Mouse (Mus musculus) neural tube, embryonic 14.5 days (tissue): ENCODE measurements around the gene Donson. TPM values are rescaled to one million over a fixed set of nuclear protein-coding genes. Genes with fewer than 3 reads are reported as not detected.

Source experiments
- ATAC-seq: fragments of 200-750 bp; cut with Nextera tagmentation; 2 replicates; pipeline ENCODE4 v1.8.0; 2017; ENCODE audit warnings: low read depth, mild to moderate bottlenecking, moderate TSS enrichment, moderate library complexity
- H3K27ac ChIP-seq: fragments of 300-500 bp; sonication (generic); 2 replicates; pipeline ENCODE4 v1.5.1; 2014; ENCODE audit warnings: low read depth, mild to moderate bottlenecking, control low read depth, low read length, moderate library complexity, mixed read lengths
- H3K27me3 ChIP-seq: fragments of 300-500 bp; sonication (generic); 2 replicates; pipeline ENCODE4 v1.6.1; 2014; ENCODE audit warnings: low read length; ENCODE audit not compliant: control insufficient read depth, insufficient read depth
- H3K36me3 ChIP-seq: fragments of 300-500 bp; sonication (generic); 2 replicates; pipeline ENCODE4 v1.6.1; 2014; ENCODE audit warnings: low read length, mixed read lengths; ENCODE audit not compliant: control insufficient read depth, insufficient read depth
- H3K4me1 ChIP-seq: fragments of 300-500 bp; sonication (generic); 2 replicates; pipeline ENCODE4 v1.6.1; 2014; ENCODE audit warnings: low read length; ENCODE audit not compliant: control insufficient read depth, insufficient read depth
- H3K4me2 ChIP-seq: fragments of 300-500 bp; sonication (generic); 2 replicates; pipeline ENCODE4 v1.6.1; 2014; ENCODE audit warnings: mild to moderate bottlenecking, low read depth, low read length, control low read depth
- H3K4me3 ChIP-seq: fragments of 300-500 bp; sonication (generic); 2 replicates; pipeline ENCODE4 v1.5.1; 2014; ENCODE audit warnings: low read depth, low read length, control low read depth, mixed read lengths
- H3K9ac ChIP-seq: fragments of 300-500 bp; sonication (generic); replicated peaks from 2 replicates; pipeline ENCODE4 v1.6.1; 2014; ENCODE audit warnings: low read depth, mild to moderate bottlenecking, control low read depth, low read length, mixed read lengths
- H3K9me3 ChIP-seq: fragments of 300-500 bp; sonication (generic); 2 replicates; pipeline ENCODE4 v1.6.1; 2016; ENCODE audit warnings: low read length; ENCODE audit not compliant: control insufficient read depth
- WGBS: fragments of 180-500 bp; shearing (Covaris S2); extraction: QIAGEN DNeasy Blood & Tissue Kit; methylation state at CpG from one replicate; pipeline ENCODE4 v1.1.7; 2014; 5-methylcytosine and 5-hydroxymethylcytosine counted together
- polyA plus RNA-seq: library from polyadenylated mRNA; unstranded; fragments of >200 nt; fragmentation: Nextera tagmentation; extraction: Ambion mirVana; gene quantifications from 2 replicates; pipeline ENCODE4 v1.2.1, GENCODE M21; 2014

The Donson gene
- polyA plus RNA-seq, 1 experiment from 2014 or later = 28.5 TPM

GRCm38 (mm10) chr16:91674500-91674899, 14.1 kb downstream of the Donson start:
- Histone ChIP-seq H3K36me3 (peaks cover 70% of the 10 kb centered on the region), H3K27me3 (no peaks in the 10 kb centered on the region), H3K4me3 (no peak overlapping the region), H3K9ac (no peak overlapping the region), H3K9me3 (no peaks in the 10 kb centered on the region), H3K4me1 (no peaks in the 10 kb centered on the region), H3K4me2 (no peak overlapping the region), H3K27ac (no peak overlapping the region)
- WGBS = 85% methylated on average over 4 of the region's 4 CpGs
- no peak for ATAC-seq

GRCm38 (mm10) chr16:91663795-91664194, 24.8 kb downstream of the Donson start:
- Histone ChIP-seq H3K27me3 (no peaks in the 10 kb centered on the region), H3K27ac (no peak overlapping the region), H3K4me2 (no peak overlapping the region), H3K36me3 (peaks cover 70% of the 10 kb centered on the region), H3K4me1 (0 out of 2 replicates have a peak, but pooled peaks cover 3% of the 10 kb centered on the region), H3K9me3 (no peaks in the 10 kb centered on the region), H3K9ac (no peak overlapping the region), H3K4me3 (no peak overlapping the region)
- WGBS = 96% methylated on average over 3 of the region's 3 CpGs
- no peak for ATAC-seq

- no peak for ATAC-seq
- no peak overlapping the region for H3K4me3 ChIP-seq
- no peaks in the 10 kb centered on the region for H3K27me3 ChIP-seq
- WGBS = 96% methylated on average over 16 of the region's 16 CpGs
- no peaks in the 10 kb centered on the region for H3K9me3 ChIP-seq
- H3K36me3 ChIP-seq = peaks cover 84% of the 10 kb centered on the region
- H3K27ac ChIP-seq = no peak overlapping the region
- 0 out of 2 replicates have a peak, but pooled peaks cover 3% of the 10 kb centered on the region for H3K4me1 ChIP-seq
- H3K9ac ChIP-seq = no peak overlapping the region
- no peak overlapping the region for H3K4me2 ChIP-seq
These were observed 26.2 kb downstream of the Donson start for GRCm38 (mm10) chr16:91662336-91662735.

- no peak overlapping the region for H3K4me3 ChIP-seq
- 52% methylated on average over 1 of the region's 1 CpGs for WGBS
- H3K9ac ChIP-seq = no peak overlapping the region
- no peaks in the 10 kb centered on the region for H3K9me3 ChIP-seq
- H3K27me3 ChIP-seq = no peaks in the 10 kb centered on the region
- H3K4me1 ChIP-seq = 0 out of 2 replicates have a peak, but pooled peaks cover 3% of the 10 kb centered on the region
- no peak for ATAC-seq
- peaks cover 86% of the 10 kb centered on the region for H3K36me3 ChIP-seq
- H3K27ac ChIP-seq = no peak overlapping the region
- H3K4me2 ChIP-seq = no peak overlapping the region
These were observed 27.2 kb downstream of the Donson start for GRCm38 (mm10) chr16:91661397-91661796.

- Histone ChIP-seq H3K9ac (no peak overlapping the region), H3K27ac (no peak overlapping the region), H3K4me3 (no peak overlapping the region), H3K4me2 (no peak overlapping the region), H3K36me3 (peaks cover 89% of the 10 kb centered on the region), H3K27me3 (no peaks in the 10 kb centered on the region), H3K4me1 (0 out of 2 replicates have a peak, but pooled peaks cover 3% of the 10 kb centered on the region), H3K9me3 (no peaks in the 10 kb centered on the region)
- 98% methylated on average over 20 of the region's 20 CpGs for WGBS
- no peak for ATAC-seq
These were observed 28.8 kb downstream of the Donson start for GRCm38 (mm10) chr16:91659798-91660197.

GRCm38 (mm10) chr16:91658471-91658870, 30.1 kb downstream of the Donson start:
- no peaks in the 10 kb centered on the region for H3K9me3 ChIP-seq
- H3K9ac ChIP-seq = no peak overlapping the region
- no peaks in the 10 kb centered on the region for H3K27me3 ChIP-seq
- no peak for ATAC-seq
- no peak overlapping the region for H3K27ac ChIP-seq
- peaks cover 79% of the 10 kb centered on the region for H3K36me3 ChIP-seq
- WGBS = 96% methylated on average over 5 of the region's 5 CpGs
- no peak overlapping the region for H3K4me3 ChIP-seq
- H3K4me2 ChIP-seq = no peak overlapping the region
- H3K4me1 ChIP-seq = 0 out of 2 replicates have a peak, but pooled peaks cover 3% of the 10 kb centered on the region

GRCm38 (mm10) chr16:91657285-91657684, 31.3 kb downstream of the Donson start:
- Histone ChIP-seq H3K27ac (no peak overlapping the region), H3K4me3 (no peak overlapping the region), H3K27me3 (no peaks in the 10 kb centered on the region), H3K4me1 (0 out of 2 replicates have a peak, but pooled peaks cover 3% of the 10 kb centered on the region), H3K36me3 (peaks cover 73% of the 10 kb centered on the region), H3K9ac (no peak overlapping the region), H3K4me2 (no peak overlapping the region), H3K9me3 (no peaks in the 10 kb centered on the region)
- ATAC-seq = peak; percentile 49
- WGBS = 98% methylated on average over 17 of the region's 17 CpGs

GRCm38 (mm10) chr16:91655285-91655684, 33.3 kb downstream of the Donson start:
- WGBS = 97% methylated on average over 9 of the region's 9 CpGs
- ATAC-seq = no peak
- Histone ChIP-seq H3K27ac (no peak overlapping the region), H3K4me3 (no peak overlapping the region), H3K36me3 (peaks cover 67% of the 10 kb centered on the region), H3K9me3 (no peaks in the 10 kb centered on the region), H3K4me2 (no peak overlapping the region), H3K27me3 (no peaks in the 10 kb centered on the region), H3K4me1 (no peaks in the 10 kb centered on the region), H3K9ac (no peak overlapping the region)

GRCm38 (mm10) chr16:91652191-91652590, 36.4 kb downstream of the Donson start:
- ATAC-seq = no peak
- H3K36me3 ChIP-seq = peaks cover 37% of the 10 kb centered on the region

More at GRCm38 (mm10) chr16:91652191-91652590, 36.4 kb downstream of the Donson start:
- 94% methylated on average over 3 of the region's 3 CpGs for WGBS
- no peaks in the 10 kb centered on the region for H3K27me3 ChIP-seq
- peaks cover 7% of the 10 kb centered on the region; the same call in 1 of the 2 replicates for H3K4me1 ChIP-seq
- H3K27ac ChIP-seq = no peak overlapping the region
- no peak overlapping the region for H3K4me3 ChIP-seq
- H3K9ac ChIP-seq = no peak overlapping the region
- H3K4me2 ChIP-seq = no peak overlapping the region
- H3K9me3 ChIP-seq = no peaks in the 10 kb centered on the region
